Mouse (Mus musculus): ENCODE measurements at regions not wholly inside any gene's neighbourhood (a gene's known extent, or its start where the extent isn't known, plus 50 kb on each side); places are given as distances from the start of the nearest gene placed in this dataset.

- ATAC-seq (replicated peaks; ENCODE audit: low read depth, poor library complexity, severe bottlenecking): no peak
Observed at GRCm38 (mm10) chr1:137654171-137654570, 521.3 kb downstream of the Ptprc start.

GRCm38 (mm10) chr1:137653495-137653894 lies 522.0 kb downstream of the Ptprc start:
- no peak for ATAC-seq (replicated peaks; ENCODE audit: low read depth, poor library complexity, severe bottlenecking)

- ATAC-seq (replicated peaks; ENCODE audit: low read depth, poor library complexity, severe bottlenecking): no peak
Observed at GRCm38 (mm10) chr1:137650629-137651028, 524.9 kb downstream of the Ptprc start.

GRCm38 (mm10) chr1:137650082-137650481 lies 525.4 kb downstream of the Ptprc start:
- peak; percentile 42; the same call in 1 of the 2 replicates for ATAC-seq (replicated peaks; ENCODE audit: low read depth, poor library complexity, severe bottlenecking)

- ATAC-seq (replicated peaks; ENCODE audit: low read depth, poor library complexity, severe bottlenecking): no peak
Observed at GRCm38 (mm10) chr1:137648832-137649231, 526.7 kb downstream of the Ptprc start.

- no peak for ATAC-seq (replicated peaks; ENCODE audit: low read depth, poor library complexity, severe bottlenecking)
Observed at GRCm38 (mm10) chr1:137644601-137645040, 530.9 kb downstream of the Ptprc start.

GRCm38 (mm10) chr1:137643508-137643907 lies 532.0 kb downstream of the Ptprc start:
- no peak for ATAC-seq (replicated peaks; ENCODE audit: low read depth, poor library complexity, severe bottlenecking)

- no peak for ATAC-seq (replicated peaks; ENCODE audit: low read depth, poor library complexity, severe bottlenecking)
Observed at GRCm38 (mm10) chr1:137640848-137641247, 534.7 kb downstream of the Ptprc start.

- ATAC-seq (replicated peaks; ENCODE audit: low read depth, poor library complexity, severe bottlenecking): no peak
Observed at GRCm38 (mm10) chr1:137636947-137637346, 538.6 kb downstream of the Ptprc start.

- ATAC-seq (replicated peaks; ENCODE audit: low read depth, poor library complexity, severe bottlenecking): no peak
Observed at GRCm38 (mm10) chr1:137636321-137636944, 539.1 kb downstream of the Ptprc start.

- ATAC-seq (replicated peaks; ENCODE audit: low read depth, poor library complexity, severe bottlenecking): no peak
Observed at GRCm38 (mm10) chr1:137635781-137636180, 539.7 kb downstream of the Ptprc start.

GRCm38 (mm10) chr1:137631546-137631945 lies 544.0 kb downstream of the Ptprc start:
- ATAC-seq (replicated peaks; ENCODE audit: low read depth, poor library complexity, severe bottlenecking): no peak

GRCm38 (mm10) chr1:137620672-137621071 lies 554.8 kb downstream of the Ptprc start:
- 0 out of 2 replicates have a peak, but pooled peaks have one; percentile 39 for ATAC-seq (replicated peaks; ENCODE audit: low read depth, poor library complexity, severe bottlenecking)

- ATAC-seq (replicated peaks; ENCODE audit: low read depth, poor library complexity, severe bottlenecking): no peak
Observed at GRCm38 (mm10) chr1:137618231-137618630, 557.3 kb downstream of the Ptprc start.

GRCm38 (mm10) chr1:137617513-137617912 lies 558.0 kb downstream of the Ptprc start:
- no peak for ATAC-seq (replicated peaks; ENCODE audit: low read depth, poor library complexity, severe bottlenecking)

GRCm38 (mm10) chr1:137606716-137607115 lies 568.8 kb downstream of the Ptprc start:
- no peak for ATAC-seq (replicated peaks; ENCODE audit: low read depth, poor library complexity, severe bottlenecking)

GRCm38 (mm10) chr1:137605890-137606663 lies 569.4 kb downstream of the Ptprc start:
- no peak for ATAC-seq (replicated peaks; ENCODE audit: low read depth, poor library complexity, severe bottlenecking)

- peak; percentile 77 for ATAC-seq (replicated peaks; ENCODE audit: low read depth, poor library complexity, severe bottlenecking)
Observed at GRCm38 (mm10) chr1:137593732-137594131, 581.8 kb downstream of the Ptprc start.

GRCm38 (mm10) chr1:137591891-137592290 lies 583.6 kb downstream of the Ptprc start:
- no peak for ATAC-seq (replicated peaks; ENCODE audit: low read depth, poor library complexity, severe bottlenecking)

GRCm38 (mm10) chr1:137591295-137591694 lies 584.2 kb downstream of the Ptprc start:
- no peak for ATAC-seq (replicated peaks; ENCODE audit: low read depth, poor library complexity, severe bottlenecking)

All from common myeloid progenitor, adult 5-6 weeks (primary cell).